Mouse (Mus musculus) kidney, adult 2 months (tissue): ENCODE measurements around the gene Cyb5rl. TPM values are rescaled to one million over a fixed set of nuclear protein-coding genes. Genes with fewer than 3 reads are reported as not detected.

Experiments
- DNase-seq: peaks from one replicate; pipeline ENCODE4 v3.0.0; 2021
- H3K27ac ChIP-seq: fragments of 200-500 bp; 2 replicates; pipeline ENCODE4 v1.5.1; 2012; ENCODE audit warnings: low read depth, low read length, control low read depth, inconsistent platforms; ENCODE audit not compliant: insufficient read depth
- H3K27me3 ChIP-seq: fragments of 200-500 bp; replicated peaks from 2 replicates; pipeline ENCODE4 v1.6.1; 2012; ENCODE audit warnings: mild to moderate bottlenecking, moderate library complexity, low read length, inconsistent platforms; ENCODE audit not compliant: control insufficient read depth, insufficient read depth
- H3K36me3 ChIP-seq: fragments of 200-500 bp; 2 replicates; pipeline ENCODE4 v1.6.1; 2012; ENCODE audit warnings: mild to moderate bottlenecking, moderate library complexity, low read length, inconsistent platforms; ENCODE audit not compliant: control insufficient read depth, insufficient read depth
- H3K4me1 ChIP-seq: fragments of 200-500 bp; 2 replicates; pipeline ENCODE4 v1.6.1; 2011; ENCODE audit warnings: low read length; ENCODE audit not compliant: control insufficient read depth, insufficient read depth
- H3K4me3 ChIP-seq: fragments of 200-500 bp; 2 replicates; pipeline ENCODE4 v1.5.1; 2011; ENCODE audit warnings: mild to moderate bottlenecking, low read depth, low read length, control low read depth; ENCODE audit not compliant: insufficient read depth
- CTCF ChIP-seq: fragments of 200-500 bp; conservative IDR thresholded peaks from 2 replicates; pipeline ENCODE4 v1.5.1; 2011; ENCODE audit warnings: low read depth, mild to moderate bottlenecking, control low read depth, low read length, moderate library complexity, mixed read lengths; ENCODE audit not compliant: insufficient read depth, insufficient read length
- POLR2A ChIP-seq: fragments of 200-500 bp; IDR thresholded peaks from one replicate; pipeline ENCODE4 v1.6.1; 2011; ENCODE audit warnings: low read depth, low read length, control low read depth
- WGBS: fragments of 180-500 bp; shearing (Covaris S2); methylation state at CpG from one replicate; pipeline ENCODE4 v1.1.7; 2018; 5-methylcytosine and 5-hydroxymethylcytosine counted together
- polyA plus RNA-seq: library from polyadenylated mRNA; depleted of rRNA; stranded (reverse); fragments of >200 nt; gene quantifications from 2 replicates; pipeline ENCODE4 v1.2.3, GENCODE M21; 2012

The Cyb5rl gene
- polyA plus RNA-seq, 1 experiment, result 19.0 TPM

GRCm38 (mm10) chr4:107126389-107126788 lies 59.6 kb downstream of the Cyb5rl start:
- TF ChIP-seq POLR2A (no peak), CTCF (no peak)
- Histone ChIP-seq H3K36me3 (no peaks in the 10 kb centered on the region), H3K27me3 (no peaks in the 10 kb centered on the region), H3K27ac (no peak overlapping the region), H3K4me1 (no peaks in the 10 kb centered on the region), H3K4me3 (no peak overlapping the region)
- WGBS, result 79% methylated on average over 10 of the region's 10 CpGs
- DNase-seq, result no peak

GRCm38 (mm10) chr4:107126891-107127524 lies 60.2 kb downstream of the Cyb5rl start:
- Histone ChIP-seq H3K36me3 (no peaks in the 10 kb centered on the region), H3K27ac (no peak overlapping the region), H3K4me1 (no peaks in the 10 kb centered on the region), H3K4me3 (no peak overlapping the region), H3K27me3 (no peaks in the 10 kb centered on the region)
- DNase-seq, result no peak
- WGBS, result 84% methylated on average over 13 of the region's 13 CpGs
- no peak for TF ChIP-seq POLR2A
- TF ChIP-seq CTCF, result no peak

- no peak overlapping the region for H3K27ac ChIP-seq
These were observed 61.3 kb downstream of the Cyb5rl start for GRCm38 (mm10) chr4:107127901-107128669.

GRCm38 (mm10) chr4:107129373-107129772 lies 62.6 kb downstream of the Cyb5rl start:
- H3K4me3 ChIP-seq, result no peak overlapping the region
- no peak for DNase-seq
- no peak overlapping the region for H3K27ac ChIP-seq
- H3K27me3 ChIP-seq, result no peaks in the 10 kb centered on the region
- TF ChIP-seq POLR2A (no peak), CTCF (no peak)
- no peaks in the 10 kb centered on the region for H3K4me1 ChIP-seq
- H3K36me3 ChIP-seq, result no peaks in the 10 kb centered on the region
- WGBS, result 88% methylated on average over 8 of the region's 8 CpGs

More at GRCm38 (mm10) chr4:107127901-107128669, 61.3 kb downstream of the Cyb5rl start:
- 63% methylated on average over 13 of the region's 13 CpGs for WGBS
- Histone ChIP-seq H3K27me3 (no peaks in the 10 kb centered on the region), H3K4me3 (no peak overlapping the region), H3K36me3 (no peaks in the 10 kb centered on the region), H3K4me1 (no peaks in the 10 kb centered on the region)
- DNase-seq, result peak; percentile 28
- TF ChIP-seq POLR2A (no peak), CTCF (no peak)

- WGBS, result 30% methylated on average over 9 of the region's 9 CpGs
- DNase-seq, result no peak
- no peak overlapping the region for H3K27ac ChIP-seq
- TF ChIP-seq CTCF, result no peak
- no peak for TF ChIP-seq POLR2A
- no peaks in the 10 kb centered on the region for H3K36me3 ChIP-seq
- no peaks in the 10 kb centered on the region for H3K4me1 ChIP-seq
- no peak overlapping the region for H3K4me3 ChIP-seq
- H3K27me3 ChIP-seq, result no peaks in the 10 kb centered on the region
These were observed 63.7 kb downstream of the Cyb5rl start for GRCm38 (mm10) chr4:107130534-107130933.

- H3K4me1 ChIP-seq, result peaks cover 6% of the 10 kb centered on the region; the same call in 1 of the 2 replicates
These were observed 68.1 kb downstream of the Cyb5rl start for GRCm38 (mm10) chr4:107134891-107135290.

GRCm38 (mm10) chr4:107135663-107136062 lies 68.9 kb downstream of the Cyb5rl start:
- Histone ChIP-seq H3K4me3 (no peak overlapping the region), H3K4me1 (peaks cover 6% of the 10 kb centered on the region; the same call in 1 of the 2 replicates), H3K36me3 (peaks cover 4% of the 10 kb centered on the region), H3K27ac (no peak overlapping the region), H3K27me3 (no peaks in the 10 kb centered on the region)
- 60% methylated on average over 5 of the region's 5 CpGs for WGBS
- no peak for DNase-seq
- TF ChIP-seq CTCF, result no peak
- no peak for TF ChIP-seq POLR2A

More at GRCm38 (mm10) chr4:107134891-107135290, 68.1 kb downstream of the Cyb5rl start:
- Histone ChIP-seq H3K4me3 (no peak overlapping the region), H3K36me3 (peaks cover 4% of the 10 kb centered on the region), H3K27me3 (no peaks in the 10 kb centered on the region), H3K27ac (no peak overlapping the region)
- no peak for DNase-seq
- WGBS, result 92% methylated on average over 3 of the region's 3 CpGs
- TF ChIP-seq POLR2A (no peak), CTCF (no peak)
